Mouse (Mus musculus) lung, adult 2 months (tissue): ENCODE results near the gene Col4a2.

Source experiments
- CTCF ChIP-seq: fragments of 200-500 bp; IDR thresholded peaks from 2 replicates; pipeline ENCODE4 v1.5.1; 2011; ENCODE audit warnings: mild to moderate bottlenecking, low read length, control low read depth; ENCODE audit not compliant: insufficient read depth
- POLR2A ChIP-seq: fragments of 200-500 bp; IDR thresholded peaks from 2 replicates; pipeline ENCODE4 v1.6.1; 2011; ENCODE audit warnings: low read depth, mild to moderate bottlenecking, control low read depth, low read length, borderline replicate concordance; ENCODE audit errors: extremely low read depth

DNA sequence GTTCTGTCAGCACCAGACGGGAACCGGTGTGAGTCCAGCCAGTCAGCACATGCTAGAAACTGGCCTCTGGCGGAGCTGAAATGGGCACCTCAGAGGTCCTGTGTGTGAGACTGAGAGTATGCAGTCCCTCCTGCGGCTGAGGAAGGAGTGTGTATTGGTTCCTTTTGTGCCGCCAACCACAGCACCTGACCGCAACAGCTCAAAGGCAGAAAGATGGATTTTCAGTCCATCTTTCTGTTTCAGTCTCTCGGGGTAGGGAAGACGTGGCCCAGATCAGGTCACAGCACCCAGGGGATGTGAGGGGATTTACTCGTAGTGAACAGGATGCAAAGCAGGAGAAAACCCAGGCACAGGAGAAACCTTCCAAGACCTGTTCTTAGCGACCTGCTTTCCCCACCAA lies 25.0 kb downstream of the Col4a2 start:
- TF ChIP-seq CTCF (no peak), POLR2A (no peak)
